Mouse (Mus musculus) lung, postnatal 0 days (tissue): ENCODE data around the gene Nupr1. TPM values are rescaled to one million over a fixed set of nuclear protein-coding genes. Genes with fewer than 3 reads are reported as not detected.
A peak's percentile ranks its signal among the peaks of the same experiment; 100 is the strongest.

Experiments used
- ATAC-seq: fragments of 200-750 bp; cut with Nextera tagmentation; 2 replicates; pipeline ENCODE4 v1.8.0; 2017; ENCODE audit warnings: moderate library complexity
- DNase-seq: peaks from one replicate; pipeline ENCODE4 v3.0.0-alpha.2; 2016; ENCODE audit warnings: low spot score
- H3K27ac ChIP-seq: fragments of 300-500 bp; sonication (generic); 2 replicates; pipeline ENCODE4 v1.5.1; 2014; ENCODE audit warnings: antibody characterized with exemption, mild to moderate bottlenecking, low read length, mixed read lengths
- H3K27me3 ChIP-seq: fragments of 300-500 bp; sonication (generic); replicated peaks from 2 replicates; pipeline ENCODE4 v1.6.1; 2014; ENCODE audit warnings: low read length, mixed read lengths; ENCODE audit not compliant: insufficient read depth
- H3K36me3 ChIP-seq: fragments of 300-500 bp; sonication (generic); 2 replicates; pipeline ENCODE4 v1.6.1; 2014; ENCODE audit warnings: low read length, mixed read lengths; ENCODE audit not compliant: insufficient read depth
- H3K4me1 ChIP-seq: fragments of 300-500 bp; sonication (generic); 2 replicates; pipeline ENCODE4 v1.6.1; 2014; ENCODE audit warnings: antibody characterized with exemption, low read depth, low read length, mixed read lengths; ENCODE audit not compliant: insufficient read depth
- H3K4me2 ChIP-seq: fragments of 300-500 bp; sonication (generic); replicated peaks from 2 replicates; pipeline ENCODE4 v1.6.1; 2014; ENCODE audit warnings: low read depth, mild to moderate bottlenecking, low read length, moderate library complexity, mixed read lengths
- H3K4me3 ChIP-seq: fragments of 300-500 bp; sonication (generic); 2 replicates; pipeline ENCODE4 v1.5.1; 2014; ENCODE audit warnings: low read depth, low read length
- H3K9ac ChIP-seq: fragments of 300-500 bp; sonication (generic); replicated peaks from 2 replicates; pipeline ENCODE4 v1.6.1; 2014; ENCODE audit warnings: low read depth, mild to moderate bottlenecking
- H3K9me3 ChIP-seq: fragments of 300-500 bp; sonication (generic); 2 replicates; pipeline ENCODE4 v1.6.1; 2016; ENCODE audit warnings: low read length, mixed read lengths
- CTCF ChIP-seq: IDR thresholded peaks from 2 replicates; pipeline ENCODE4 v1.5.1; 2016; ENCODE audit warnings: antibody characterized with exemption, mild to moderate bottlenecking
- EP300 ChIP-seq: IDR thresholded peaks from 2 replicates; pipeline ENCODE4 v1.6.1; 2016; ENCODE audit warnings: antibody characterized with exemption, mild to moderate bottlenecking, control low read depth
- WGBS: fragments of 180-500 bp; shearing (Covaris S2); extraction: QIAGEN DNeasy Blood & Tissue Kit; methylation state at CpG from one replicate; pipeline ENCODE4 v1.1.7; 2014; 5-methylcytosine and 5-hydroxymethylcytosine counted together
- polyA plus RNA-seq: library from polyadenylated mRNA; unstranded; fragments of >200 nt; fragmentation: Nextera tagmentation; extraction: Ambion mirVana; gene quantifications from 2 replicates; pipeline ENCODE4 v1.2.1, GENCODE M21; 2015

Gene Nupr1
- polyA plus RNA-seq, 1 experiment from 2014 or later, result 308 TPM

DNA sequence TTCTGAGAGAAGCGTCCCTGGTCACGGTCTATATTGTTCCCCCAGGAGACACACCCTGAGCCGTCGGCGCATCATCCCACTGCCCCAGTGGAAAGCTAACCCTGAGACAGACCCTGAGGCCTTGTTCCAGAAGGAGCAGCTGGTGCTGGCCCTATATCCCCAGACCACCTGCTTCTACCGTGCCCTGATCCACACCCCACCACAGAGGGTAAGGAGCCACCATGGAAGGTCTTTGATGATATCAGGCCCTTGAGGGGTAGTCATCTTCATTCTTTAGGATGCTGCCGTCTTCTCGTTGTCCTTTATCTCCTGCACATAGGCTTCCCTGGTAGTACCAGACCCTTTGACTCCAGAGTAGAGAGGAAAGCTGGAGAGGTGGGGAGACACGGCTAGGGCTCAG lies 41.5 kb upstream of the Nupr1 start:
- ATAC-seq, result no peak
- TF ChIP-seq EP300 (no peak), CTCF (no peak)
- Histone ChIP-seq H3K27me3 (no peaks in the 10 kb centered on the region), H3K4me3 (no peak overlapping the region), H3K9me3 (no peaks in the 10 kb centered on the region), H3K36me3 (peaks cover 6% of the 10 kb centered on the region; the same call in 1 of the 2 replicates), H3K4me1 (peaks cover 20% of the 10 kb centered on the region; the same call in 1 of the 2 replicates), H3K4me2 (no peak overlapping the region), H3K9ac (no peak overlapping the region), H3K27ac (no peak overlapping the region)
- no peak for DNase-seq
- 95% methylated on average over 9 of the region's 9 CpGs for WGBS

DNA sequence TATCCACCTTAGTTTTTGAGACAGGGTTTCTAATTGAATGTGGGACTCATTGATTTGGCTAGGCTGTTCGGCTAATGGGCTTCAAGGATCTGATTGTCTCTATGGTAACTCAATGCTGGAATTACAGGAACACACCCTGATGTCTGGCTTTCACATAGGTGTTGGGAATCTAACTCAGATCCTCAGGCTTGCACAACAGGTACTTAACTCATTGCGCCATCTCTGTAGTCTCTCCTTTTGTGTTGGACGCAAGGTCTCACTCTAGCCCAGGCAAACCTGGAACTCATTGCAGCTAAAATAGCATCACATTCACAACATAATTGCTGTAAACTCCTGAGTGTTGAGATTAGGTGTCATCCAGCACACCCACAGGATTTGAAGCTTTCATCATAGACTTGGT lies 39.5 kb upstream of the Nupr1 start:
- Histone ChIP-seq H3K27ac (peak overlapping the region; percentile 26; the same call in 1 of the 2 replicates), H3K9me3 (no peaks in the 10 kb centered on the region), H3K4me2 (no peak overlapping the region), H3K27me3 (no peaks in the 10 kb centered on the region), H3K9ac (no peak overlapping the region), H3K36me3 (peaks cover 6% of the 10 kb centered on the region; the same call in 1 of the 2 replicates), H3K4me3 (no peak overlapping the region), H3K4me1 (peaks cover 4% of the 10 kb centered on the region; the same call in 1 of the 2 replicates)
- ATAC-seq, result peak; percentile 51
- WGBS, result 81% methylated on average over 3 of the region's 3 CpGs
- peak; percentile 67 for DNase-seq
- TF ChIP-seq EP300 (0 out of 2 replicates have a peak, but pooled peaks have one; percentile 21), CTCF (no peak)

DNA sequence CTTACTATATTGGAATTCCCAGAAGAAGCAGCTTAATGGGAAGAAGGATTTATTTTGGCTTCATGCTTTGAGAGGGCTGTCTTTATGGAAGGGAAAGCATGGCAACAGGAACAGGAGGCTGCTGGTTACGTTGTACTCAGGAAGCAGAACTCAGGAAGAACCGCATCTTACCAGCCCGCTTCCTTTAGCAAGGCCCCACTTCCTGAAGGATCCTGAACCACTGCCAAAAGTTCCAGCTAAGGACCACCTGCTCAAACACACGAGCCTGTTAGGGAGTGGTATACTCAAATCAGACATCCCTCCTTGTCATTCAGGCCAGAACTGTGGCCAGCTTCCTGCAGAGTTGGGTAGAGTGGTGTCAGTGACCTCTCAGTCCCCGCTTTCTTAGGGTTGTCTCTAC lies 37.8 kb upstream of the Nupr1 start:
- Histone ChIP-seq H3K36me3 (peaks cover 6% of the 10 kb centered on the region; the same call in 1 of the 2 replicates), H3K27me3 (no peaks in the 10 kb centered on the region), H3K27ac (peak overlapping the region; percentile 81), H3K9ac (no peak overlapping the region), H3K9me3 (no peaks in the 10 kb centered on the region), H3K4me1 (no peaks in the 10 kb centered on the region; the same call in 1 of the 2 replicates), H3K4me3 (no peak overlapping the region), H3K4me2 (no peak overlapping the region)
- ATAC-seq (peak; percentile 50), DNase-seq (peak; percentile 57)
- WGBS, result 38% methylated on average over 5 of the region's 5 CpGs
- peak; percentile 71 for TF ChIP-seq EP300
- TF ChIP-seq CTCF, result no peak

DNA sequence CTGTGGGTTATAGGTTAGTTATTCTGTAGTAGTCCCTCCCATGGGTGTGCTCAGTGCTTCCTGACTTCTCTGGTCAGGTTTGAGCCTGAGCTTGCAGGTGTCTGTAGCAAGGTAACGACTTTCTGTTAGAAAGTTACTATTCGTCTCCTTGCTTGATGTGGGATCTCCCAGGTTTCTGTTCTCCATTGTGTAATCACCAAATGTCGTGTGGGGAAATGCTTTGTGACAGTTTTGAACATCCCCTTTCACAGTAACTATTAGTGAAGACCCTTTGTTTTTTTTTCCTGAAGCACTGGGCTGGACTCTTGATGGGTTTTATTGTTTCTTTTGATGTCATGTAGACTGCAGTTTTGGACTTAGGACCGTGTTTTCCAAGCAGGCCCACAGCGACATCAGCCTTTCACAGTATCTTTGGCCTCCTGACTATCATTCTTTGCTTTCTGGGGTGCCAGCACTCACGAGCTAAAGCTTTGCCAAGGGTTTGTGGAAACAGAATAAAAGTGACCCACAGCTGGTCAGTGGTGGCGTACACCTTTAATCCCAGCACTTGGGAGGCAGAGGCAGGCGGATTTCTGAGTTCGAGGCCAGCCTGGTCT lies 36.9 kb upstream of the Nupr1 start:
- no peak for TF ChIP-seq EP300
- no peak for TF ChIP-seq CTCF
- peaks cover 5% of the 10 kb centered on the region; the same call in 1 of the 2 replicates for H3K4me1 ChIP-seq
- no peak overlapping the region for H3K4me3 ChIP-seq
- ATAC-seq, result no peak
- no peaks in the 10 kb centered on the region for H3K27me3 ChIP-seq
- WGBS, result 78% methylated on average over 9 of the region's 9 CpGs
- H3K36me3 ChIP-seq, result peaks cover 6% of the 10 kb centered on the region; the same call in 1 of the 2 replicates
- no peak overlapping the region for H3K9ac ChIP-seq
- no peak overlapping the region for H3K4me2 ChIP-seq
- no peak for DNase-seq
- H3K9me3 ChIP-seq, result no peaks in the 10 kb centered on the region
- H3K27ac ChIP-seq, result peak overlapping the region; percentile 81; the same call in 1 of the 2 replicates

DNA sequence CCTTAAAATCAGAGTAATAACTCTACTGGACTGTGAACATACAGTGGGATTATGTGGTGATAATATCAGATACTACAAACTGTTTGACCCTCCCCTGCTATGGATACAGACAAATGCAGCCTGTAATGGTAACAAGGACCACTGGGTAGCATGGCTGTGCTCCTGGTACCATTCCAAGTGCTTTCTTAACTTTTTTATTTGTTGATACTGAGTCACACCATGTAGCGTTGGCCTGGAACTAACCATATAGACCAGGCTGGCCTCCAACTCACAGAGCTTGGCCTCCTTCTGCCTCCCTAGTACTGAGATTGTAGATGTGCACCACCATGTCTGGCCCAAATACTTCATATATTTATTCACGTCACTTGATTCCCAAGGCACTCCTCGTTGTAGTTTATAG lies 34.6 kb upstream of the Nupr1 start:
- Histone ChIP-seq H3K9ac (no peak overlapping the region), H3K27ac (no peak overlapping the region), H3K4me2 (no peak overlapping the region), H3K4me1 (peaks cover 5% of the 10 kb centered on the region; the same call in 1 of the 2 replicates), H3K4me3 (no peak overlapping the region), H3K9me3 (no peaks in the 10 kb centered on the region), H3K36me3 (no peaks in the 10 kb centered on the region), H3K27me3 (no peaks in the 10 kb centered on the region)
- DNase-seq (no peak), ATAC-seq (no peak)
- WGBS, result 89% methylated on average over 3 of the region's 3 CpGs
- TF ChIP-seq EP300, result no peak
- TF ChIP-seq CTCF, result no peak

DNA sequence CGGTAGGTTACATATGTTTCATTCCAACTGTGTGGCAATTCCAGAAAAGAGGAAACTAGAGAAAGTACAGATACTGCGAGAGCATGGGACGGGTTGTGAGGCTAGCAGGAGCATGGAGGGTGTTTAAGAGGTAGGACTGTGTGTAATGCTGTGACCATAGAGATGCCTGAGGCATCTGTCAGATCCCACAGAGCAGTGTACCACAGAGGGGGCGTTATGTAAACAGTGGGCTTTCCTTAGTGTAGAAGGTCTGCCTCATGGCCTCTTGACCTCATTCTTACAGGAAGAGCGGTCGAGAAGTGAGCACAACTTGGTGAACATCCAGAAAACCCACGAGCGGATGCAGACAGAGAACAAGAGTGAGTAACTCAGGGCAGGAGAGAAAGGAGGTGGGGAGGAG lies 33.0 kb upstream of the Nupr1 start:
- peak; percentile 49 for DNase-seq
- Histone ChIP-seq H3K9me3 (no peaks in the 10 kb centered on the region), H3K36me3 (no peaks in the 10 kb centered on the region), H3K27me3 (no peaks in the 10 kb centered on the region), H3K4me2 (no peak overlapping the region), H3K4me3 (no peak overlapping the region), H3K4me1 (peaks cover 5% of the 10 kb centered on the region; the same call in 1 of the 2 replicates), H3K27ac (peak overlapping the region; percentile 35; the same call in 1 of the 2 replicates), H3K9ac (no peak overlapping the region)
- 36% methylated on average over 8 of the region's 8 CpGs for WGBS
- ATAC-seq, result peak; percentile 81
- TF ChIP-seq EP300, result no peak
- no peak for TF ChIP-seq CTCF
